Mouse (Mus musculus) embryonic facial prominence, embryonic 11.5 days (tissue): ENCODE results near the gene Asb17. TPM values are rescaled to one million over a fixed set of nuclear protein-coding genes. Genes with fewer than 3 reads are reported as not detected.
A peak's percentile ranks its signal among the peaks of the same experiment; 100 is the strongest.

Experiments used
- ATAC-seq: fragments of 200-750 bp; cut with Nextera tagmentation; replicated peaks from 2 replicates; pipeline ENCODE4 v1.8.0; 2017; ENCODE audit warnings: low read depth; ENCODE audit not compliant: insufficient number of reproducible peaks, low FRiP score, low TSS enrichment
- DNase-seq: peaks from one replicate; pipeline ENCODE4 v3.0.0-alpha.2; 2015; ENCODE audit warnings: low spot score
- H3K27ac ChIP-seq: fragments of 300-500 bp; sonication (generic); replicated peaks from 2 replicates; pipeline ENCODE4 v1.5.1; 2014; ENCODE audit warnings: mild to moderate bottlenecking, low read depth, low read length, control low read depth
- H3K27me3 ChIP-seq: fragments of 300-500 bp; sonication (generic); 2 replicates; pipeline ENCODE4 v1.6.1; 2014; ENCODE audit warnings: mild to moderate bottlenecking, low read length, moderate library complexity, mixed read lengths; ENCODE audit not compliant: control insufficient read depth, insufficient read depth
- H3K36me3 ChIP-seq: fragments of 300-500 bp; sonication (generic); replicated peaks from 2 replicates; pipeline ENCODE4 v1.6.1; 2014; ENCODE audit warnings: low read depth, mild to moderate bottlenecking, low read length, moderate library complexity, mixed read lengths; ENCODE audit not compliant: control insufficient read depth, insufficient read depth
- H3K4me1 ChIP-seq: fragments of 300-500 bp; sonication (generic); 2 replicates; pipeline ENCODE4 v1.6.1; 2014; ENCODE audit warnings: low read length, mixed read lengths; ENCODE audit not compliant: control insufficient read depth, insufficient read depth
- H3K4me2 ChIP-seq: fragments of 300-500 bp; sonication (generic); 2 replicates; pipeline ENCODE4 v1.6.1; 2014; ENCODE audit warnings: low read depth, mild to moderate bottlenecking, control low read depth, low read length, moderate library complexity
- H3K4me3 ChIP-seq: fragments of 300-500 bp; sonication (generic); 2 replicates; pipeline ENCODE4 v1.5.1; 2014; ENCODE audit warnings: low read depth, low read length, control low read depth
- H3K9ac ChIP-seq: fragments of 300-500 bp; sonication (generic); replicated peaks from 2 replicates; pipeline ENCODE4 v1.6.1; 2014; ENCODE audit warnings: mild to moderate bottlenecking, control low read depth, low read length
- H3K9me3 ChIP-seq: fragments of 300-500 bp; sonication (generic); replicated peaks from 2 replicates; pipeline ENCODE4 v1.6.1; 2016; ENCODE audit warnings: mild to moderate bottlenecking, low read length, inconsistent platforms, mixed read lengths; ENCODE audit not compliant: control insufficient read depth
- WGBS: fragments of 180-500 bp; shearing (Covaris S2); extraction: QIAGEN DNeasy Blood & Tissue Kit; methylation state at CpG from one replicate; pipeline ENCODE4 v1.1.7; 2014; 5-methylcytosine and 5-hydroxymethylcytosine counted together
- polyA plus RNA-seq: library from polyadenylated mRNA; unstranded; fragments of >200 nt; fragmentation: Nextera tagmentation; extraction: Ambion mirVana; gene quantifications from 2 replicates; pipeline ENCODE4 v1.2.1, GENCODE M21; 2014

Gene Asb17
- polyA plus RNA-seq, 1 experiment from 2014 or later, result 0.34 TPM

- no peak for ATAC-seq
- Histone ChIP-seq H3K9ac (no peak overlapping the region), H3K4me2 (no peak overlapping the region), H3K4me3 (no peak overlapping the region), H3K27ac (no peak overlapping the region), H3K4me1 (no peaks in the 10 kb centered on the region), H3K27me3 (no peaks in the 10 kb centered on the region), H3K36me3 (no peaks in the 10 kb centered on the region), H3K9me3 (no peaks in the 10 kb centered on the region)
- 84% methylated on average over 4 of the region's 4 CpGs for WGBS
- no peak for DNase-seq
These were observed 9.9 kb upstream of the Asb17 start for GRCm38 (mm10) chr3:153834071-153834470.

GRCm38 (mm10) chr3:153835455-153836086 lies 8.4 kb upstream of the Asb17 start:
- Histone ChIP-seq H3K27me3 (no peaks in the 10 kb centered on the region), H3K4me1 (no peaks in the 10 kb centered on the region), H3K4me3 (no peak overlapping the region), H3K9ac (no peak overlapping the region), H3K9me3 (no peaks in the 10 kb centered on the region), H3K36me3 (no peaks in the 10 kb centered on the region), H3K27ac (no peak overlapping the region), H3K4me2 (no peak overlapping the region)
- DNase-seq (peak; percentile 78), ATAC-seq (no peak)
- 58% methylated on average over 7 of the region's 7 CpGs for WGBS

GRCm38 (mm10) chr3:153836316-153836715 lies 7.7 kb upstream of the Asb17 start:
- no peaks in the 10 kb centered on the region for H3K27me3 ChIP-seq
- DNase-seq (no peak), ATAC-seq (no peak)
- H3K4me1 ChIP-seq, result no peaks in the 10 kb centered on the region
- no peak overlapping the region for H3K27ac ChIP-seq
- no peaks in the 10 kb centered on the region for H3K9me3 ChIP-seq
- H3K36me3 ChIP-seq, result no peaks in the 10 kb centered on the region
- WGBS, result 83% methylated on average over 3 of the region's 3 CpGs
- no peak overlapping the region for H3K9ac ChIP-seq
- no peak overlapping the region for H3K4me3 ChIP-seq
- H3K4me2 ChIP-seq, result no peak overlapping the region

- DNase-seq (peak; percentile 38), ATAC-seq (no peak)
- H3K27me3 ChIP-seq, result no peaks in the 10 kb centered on the region
- no peak overlapping the region for H3K9ac ChIP-seq
- no peak overlapping the region for H3K4me2 ChIP-seq
- H3K27ac ChIP-seq, result no peak overlapping the region
- 48% methylated on average over 4 of the region's 4 CpGs for WGBS
- H3K4me1 ChIP-seq, result no peaks in the 10 kb centered on the region
- no peak overlapping the region for H3K4me3 ChIP-seq
- no peaks in the 10 kb centered on the region for H3K36me3 ChIP-seq
- no peaks in the 10 kb centered on the region for H3K9me3 ChIP-seq
These were observed 6.4 kb upstream of the Asb17 start for GRCm38 (mm10) chr3:153837593-153837992.

- WGBS, result 92% methylated on average over 9 of the region's 9 CpGs
- no peaks in the 10 kb centered on the region for H3K9me3 ChIP-seq
- DNase-seq, result no peak
- ATAC-seq, result no peak
- H3K4me1 ChIP-seq, result no peaks in the 10 kb centered on the region
- no peak overlapping the region for H3K9ac ChIP-seq
- no peak overlapping the region for H3K4me3 ChIP-seq
- H3K4me2 ChIP-seq, result no peak overlapping the region
- no peaks in the 10 kb centered on the region for H3K27me3 ChIP-seq
- H3K27ac ChIP-seq, result no peak overlapping the region
- H3K36me3 ChIP-seq, result no peaks in the 10 kb centered on the region
These were observed 748 bp downstream of the Asb17 start for GRCm38 (mm10) chr3:153844757-153845156.

GRCm38 (mm10) chr3:153845500-153845899 lies 1.5 kb downstream of the Asb17 start:
- WGBS, result 84% methylated on average over 2 of the region's 2 CpGs
- H3K9ac ChIP-seq, result no peak overlapping the region
- H3K9me3 ChIP-seq, result no peaks in the 10 kb centered on the region
- no peaks in the 10 kb centered on the region for H3K27me3 ChIP-seq
- no peaks in the 10 kb centered on the region for H3K4me1 ChIP-seq
- H3K36me3 ChIP-seq, result no peaks in the 10 kb centered on the region
- no peak overlapping the region for H3K27ac ChIP-seq
- DNase-seq (no peak), ATAC-seq (no peak)
- H3K4me3 ChIP-seq, result no peak overlapping the region
- no peak overlapping the region for H3K4me2 ChIP-seq

- no peak overlapping the region for H3K4me3 ChIP-seq
- H3K36me3 ChIP-seq, result no peaks in the 10 kb centered on the region
- WGBS, result 96% methylated on average over 4 of the region's 4 CpGs
- no peak overlapping the region for H3K27ac ChIP-seq
- H3K4me2 ChIP-seq, result no peak overlapping the region
- no peak overlapping the region for H3K9ac ChIP-seq
- ATAC-seq (no peak), DNase-seq (no peak)
- no peaks in the 10 kb centered on the region for H3K27me3 ChIP-seq
- no peaks in the 10 kb centered on the region for H3K9me3 ChIP-seq
- no peaks in the 10 kb centered on the region for H3K4me1 ChIP-seq
These were observed 2.1 kb downstream of the Asb17 start for GRCm38 (mm10) chr3:153846109-153846508.

- WGBS, result 71% methylated on average over 7 of the region's 7 CpGs
- H3K27ac ChIP-seq, result no peak overlapping the region
- ATAC-seq (no peak), DNase-seq (no peak)
- no peaks in the 10 kb centered on the region for H3K9me3 ChIP-seq
- no peak overlapping the region for H3K4me2 ChIP-seq
- no peaks in the 10 kb centered on the region for H3K4me1 ChIP-seq
- no peak overlapping the region for H3K9ac ChIP-seq
- H3K27me3 ChIP-seq, result no peaks in the 10 kb centered on the region
- H3K36me3 ChIP-seq, result no peaks in the 10 kb centered on the region
- H3K4me3 ChIP-seq, result no peak overlapping the region
These were observed 3.3 kb downstream of the Asb17 start for GRCm38 (mm10) chr3:153847207-153847733.
